Mouse (Mus musculus) megakaryocyte, embryonic 14.5 days (primary cell): ENCODE measurements at regions not wholly inside any gene's neighbourhood (a gene's known extent, or its start where the extent isn't known, plus 50 kb on each side); places are given as distances from the start of the nearest gene placed in this dataset.

ENCODE experiments used
- H3K27me3 ChIP-seq: replicated peaks from 2 replicates; pipeline ENCODE3; 2012; ENCODE audit warnings: inconsistent platforms
- H3K36me3 ChIP-seq: replicated peaks from 2 replicates; pipeline ENCODE3; 2012; ENCODE audit warnings: low read length, inconsistent platforms, mixed read lengths
- H3K4me1 ChIP-seq: 2 replicates; pipeline ENCODE4 v1.6.1; 2012; ENCODE audit warnings: inconsistent platforms
- H3K4me3 ChIP-seq: replicated peaks from 2 replicates; pipeline ENCODE3; 2012; ENCODE audit warnings: moderate library complexity, mild to moderate bottlenecking, inconsistent platforms
- H3K9me3 ChIP-seq: 2 replicates; pipeline ENCODE4 v1.6.1; 2012; ENCODE audit warnings: inconsistent platforms
- FLI1 ChIP-seq: IDR thresholded peaks from 2 replicates; pipeline ENCODE4 v1.6.1; 2012; ENCODE audit warnings: low read length, inconsistent platforms, mixed read lengths
- GATA1 ChIP-seq: IDR thresholded peaks from 3 replicates; pipeline ENCODE4 v1.6.1; 2012; ENCODE audit warnings: mixed read lengths, low read length, inconsistent platforms, borderline replicate concordance

DNA sequence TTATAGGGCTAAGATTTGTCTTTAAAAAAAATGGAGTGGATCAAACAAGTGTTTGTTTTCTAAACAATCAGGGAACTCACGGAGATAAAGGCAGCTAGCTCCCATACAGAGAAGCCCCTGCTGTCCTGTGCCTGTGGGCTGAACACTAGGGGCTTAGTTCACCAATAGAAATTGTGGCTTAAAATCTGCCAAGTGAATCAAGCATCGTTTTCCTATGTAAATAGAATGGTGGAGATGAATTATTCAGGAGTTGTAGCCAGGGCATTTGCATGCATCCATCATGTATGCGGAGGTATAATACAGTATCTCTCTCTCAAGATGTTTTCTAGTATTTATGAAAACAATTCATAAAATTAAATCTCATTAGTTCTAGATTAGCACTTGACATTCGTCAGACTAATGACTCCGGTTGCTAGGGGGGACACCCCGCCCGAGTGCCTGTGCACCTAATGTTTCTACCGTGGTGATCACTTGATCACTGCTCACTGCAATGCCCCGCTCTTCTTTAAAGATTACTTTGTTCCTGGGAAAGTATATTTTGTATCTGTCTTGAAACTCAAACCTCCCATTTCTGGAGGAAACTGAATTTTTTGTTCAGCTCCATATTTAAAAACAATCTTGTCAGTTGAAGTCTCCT, 469.1 kb downstream of the Glrx3 start:
- Histone ChIP-seq H3K27me3 (no peaks in the 10 kb centered on the region), H3K36me3 (no peaks in the 10 kb centered on the region)
- no peak for TF ChIP-seq FLI1
- TF ChIP-seq GATA1 = no peak

DNA sequence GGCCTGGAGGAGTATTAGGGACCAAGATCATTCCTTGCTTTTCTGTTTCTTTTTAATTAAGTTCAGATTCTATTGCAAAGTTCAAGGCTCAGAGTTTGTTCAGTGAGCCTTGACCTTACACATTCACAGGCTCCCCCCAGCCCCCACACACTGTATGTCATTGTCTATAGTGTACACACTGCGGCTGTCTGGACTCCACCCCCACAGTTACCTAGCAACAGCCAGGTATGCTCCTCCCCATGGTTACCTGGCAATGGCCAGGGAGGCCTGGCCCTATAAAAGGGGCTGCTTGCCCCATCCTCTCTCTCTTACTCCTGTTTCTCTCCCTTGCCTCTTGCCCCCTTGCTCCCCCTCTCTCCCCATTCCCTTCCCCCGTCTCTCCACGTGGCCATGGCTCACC, 472.0 kb downstream of the Glrx3 start:
- H3K4me1 ChIP-seq = no peaks in the 10 kb centered on the region
- H3K27me3 ChIP-seq = no peaks in the 10 kb centered on the region
- no peaks in the 10 kb centered on the region for H3K36me3 ChIP-seq
- no peak overlapping the region for H3K4me3 ChIP-seq
- TF ChIP-seq FLI1 (no peak), GATA1 (no peak)
- H3K9me3 ChIP-seq = no peaks in the 10 kb centered on the region

More for the DNA sequence above, 469.1 kb downstream of the Glrx3 start:
- H3K4me1 ChIP-seq = no peaks in the 10 kb centered on the region
- H3K4me3 ChIP-seq = no peak overlapping the region
- H3K9me3 ChIP-seq = no peaks in the 10 kb centered on the region

DNA sequence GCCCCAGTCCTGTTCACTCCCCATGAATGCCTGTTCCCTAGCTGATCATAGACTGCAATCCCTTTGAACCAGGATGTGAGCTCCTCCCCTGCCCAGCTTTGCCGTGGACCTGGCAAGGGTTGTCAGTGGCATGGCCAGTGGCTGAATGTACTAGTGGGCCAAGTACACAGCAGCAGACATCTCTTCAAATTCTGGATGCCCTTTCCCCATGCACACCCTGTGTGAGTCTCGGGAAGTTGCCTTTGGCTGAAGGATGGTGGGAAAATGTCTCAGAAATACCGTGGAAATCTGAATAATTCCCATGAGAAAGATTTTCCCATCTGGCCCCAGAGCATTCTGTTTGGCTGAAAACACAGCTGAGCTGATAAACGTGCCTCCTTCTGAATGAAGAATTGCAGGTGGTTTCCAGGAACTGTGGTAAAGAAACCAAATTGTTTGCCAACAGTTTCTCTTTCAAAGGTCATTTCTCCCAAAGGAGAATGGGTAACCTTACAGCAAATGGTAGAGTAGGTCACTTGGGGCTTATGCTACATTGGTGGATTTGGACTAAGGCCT, 476.2 kb downstream of the Glrx3 start:
- Histone ChIP-seq H3K4me3 (no peak overlapping the region), H3K4me1 (no peaks in the 10 kb centered on the region), H3K36me3 (no peaks in the 10 kb centered on the region), H3K9me3 (no peaks in the 10 kb centered on the region), H3K27me3 (no peaks in the 10 kb centered on the region)
- TF ChIP-seq GATA1 (no peak), FLI1 (no peak)

DNA sequence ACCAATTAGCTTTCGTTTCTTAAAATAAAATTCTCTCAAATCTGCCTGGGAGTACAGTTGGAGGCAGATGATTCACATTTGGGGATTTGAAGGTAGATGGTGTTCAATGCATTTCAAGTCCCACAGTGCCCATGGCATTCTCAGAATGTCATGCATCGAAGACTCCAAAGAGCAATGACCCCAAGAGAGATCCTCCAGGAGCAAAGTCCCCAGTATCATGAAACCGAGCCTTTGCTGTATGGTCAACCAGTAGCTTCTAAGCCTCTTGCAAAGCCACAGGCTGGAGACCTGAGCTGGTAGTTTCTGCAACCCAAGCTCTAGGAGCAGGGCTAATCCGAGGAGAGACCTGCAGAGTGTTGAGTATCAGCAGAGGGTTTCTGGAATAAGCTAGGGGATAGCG, 477.1 kb downstream of the Glrx3 start:
- Histone ChIP-seq H3K4me3 (no peak overlapping the region), H3K9me3 (no peaks in the 10 kb centered on the region), H3K27me3 (no peaks in the 10 kb centered on the region), H3K36me3 (no peaks in the 10 kb centered on the region), H3K4me1 (no peaks in the 10 kb centered on the region)
- TF ChIP-seq GATA1 = no peak
- no peak for TF ChIP-seq FLI1

DNA sequence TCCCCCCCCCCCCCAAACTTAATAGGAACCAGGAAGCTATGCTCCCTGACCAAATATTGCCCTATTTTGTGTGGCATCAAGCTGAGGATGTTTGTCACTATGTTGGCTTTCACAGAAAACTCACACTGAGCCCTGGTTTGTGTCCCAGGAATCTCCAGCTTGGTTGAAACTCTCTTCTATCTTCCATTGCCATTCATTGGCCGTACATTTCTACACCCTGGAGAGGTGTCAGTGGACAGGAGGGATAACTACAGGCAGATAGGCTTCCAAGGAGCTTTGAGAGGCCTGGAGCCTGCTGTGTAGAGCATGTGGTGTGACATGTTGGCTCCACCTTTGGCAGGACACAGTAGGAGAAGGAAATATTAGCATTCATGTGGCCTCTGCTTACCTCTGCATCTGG, 478.9 kb downstream of the Glrx3 start:
- Histone ChIP-seq H3K36me3 (no peaks in the 10 kb centered on the region), H3K4me3 (no peak overlapping the region), H3K27me3 (no peaks in the 10 kb centered on the region), H3K9me3 (no peaks in the 10 kb centered on the region), H3K4me1 (no peaks in the 10 kb centered on the region)
- TF ChIP-seq GATA1 = no peak

DNA sequence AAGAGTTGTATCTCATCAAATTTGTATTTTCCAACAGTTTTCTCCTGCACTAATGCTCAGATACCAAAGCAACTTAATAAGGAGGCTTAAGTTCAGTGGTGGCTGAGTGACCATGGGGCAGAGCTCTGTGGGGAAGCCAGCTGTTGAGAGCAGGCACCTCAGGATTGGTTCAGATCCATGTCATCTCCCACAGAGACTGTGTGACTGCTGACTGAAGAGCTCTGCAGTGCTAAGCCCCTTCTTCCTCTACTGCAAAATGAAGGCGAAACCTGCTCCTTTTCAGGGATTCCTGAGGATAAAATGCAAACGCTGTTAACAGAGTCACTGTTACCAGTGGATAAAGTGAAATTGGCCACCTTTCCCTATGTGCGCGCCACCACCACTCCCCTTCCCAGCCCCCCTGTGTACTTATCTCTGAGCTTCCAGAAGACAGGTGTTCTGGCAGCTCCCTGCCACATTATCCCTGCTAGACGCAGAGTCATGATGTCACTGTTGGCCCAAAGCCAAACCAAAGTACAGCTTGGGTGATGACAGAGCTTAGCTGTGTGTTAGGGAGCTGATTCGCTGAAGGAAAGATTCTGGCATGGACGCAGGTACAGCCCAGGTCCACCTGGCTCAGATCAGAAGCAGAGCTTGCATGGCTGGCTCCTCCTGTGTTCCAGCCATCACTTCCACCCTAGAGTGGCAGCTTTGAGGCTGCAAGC, 472.9 kb downstream of the Tcerg1l start:
- no peaks in the 10 kb centered on the region for H3K36me3 ChIP-seq
- no peaks in the 10 kb centered on the region for H3K27me3 ChIP-seq
- no peak overlapping the region for H3K4me3 ChIP-seq
- peaks cover 5% of the 10 kb centered on the region; the same call in 1 of the 2 replicates for H3K9me3 ChIP-seq
- H3K4me1 ChIP-seq = no peaks in the 10 kb centered on the region
- TF ChIP-seq GATA1 = no peak
- no peak for TF ChIP-seq FLI1

DNA sequence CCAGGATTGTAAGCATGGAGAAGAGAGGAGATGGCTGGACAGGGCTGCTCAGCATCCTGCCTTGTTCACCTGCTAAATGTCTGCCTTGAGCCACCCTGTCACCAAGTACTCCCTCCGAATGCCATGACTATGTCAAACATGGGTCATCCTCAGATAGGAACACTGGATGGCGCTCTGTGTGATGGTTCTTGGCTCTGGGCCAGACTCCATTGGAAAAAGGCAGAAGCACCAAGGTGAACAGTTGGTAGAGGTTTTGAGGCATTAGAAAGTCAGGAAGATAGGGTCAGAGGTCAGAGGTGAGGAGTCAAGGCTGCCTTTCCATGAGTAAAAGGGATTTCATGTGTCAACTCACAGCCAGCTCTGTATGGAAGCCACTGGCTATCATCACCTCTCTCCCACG, 471.9 kb downstream of the Tcerg1l start:
- peaks cover 5% of the 10 kb centered on the region; the same call in 1 of the 2 replicates for H3K9me3 ChIP-seq
- H3K27me3 ChIP-seq = no peaks in the 10 kb centered on the region
- no peak overlapping the region for H3K4me3 ChIP-seq
- H3K36me3 ChIP-seq = no peaks in the 10 kb centered on the region
- TF ChIP-seq GATA1 = no peak
- no peak for TF ChIP-seq FLI1
- no peaks in the 10 kb centered on the region for H3K4me1 ChIP-seq

DNA sequence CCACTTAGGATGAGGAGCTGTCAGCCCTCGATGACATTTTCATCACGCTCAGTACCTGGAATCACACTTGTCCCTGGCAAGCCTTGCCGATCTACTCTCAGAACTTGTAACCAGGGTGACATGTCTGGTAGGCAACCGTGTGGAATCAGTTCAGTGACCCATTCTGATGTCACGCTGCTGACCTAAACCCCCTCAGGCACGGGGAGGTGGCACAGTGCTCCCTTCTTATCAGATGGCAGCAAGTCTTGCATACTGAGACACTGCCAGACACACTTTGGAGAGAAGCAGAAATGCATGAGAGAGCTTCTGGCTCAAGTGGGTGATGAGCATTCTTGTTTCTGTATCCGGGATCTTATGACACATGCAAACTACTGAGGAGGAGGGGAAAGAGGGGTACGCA, 470.2 kb downstream of the Tcerg1l start:
- no peaks in the 10 kb centered on the region for H3K36me3 ChIP-seq
- H3K4me3 ChIP-seq = no peak overlapping the region
- peaks cover 5% of the 10 kb centered on the region; the same call in 1 of the 2 replicates for H3K9me3 ChIP-seq
- H3K27me3 ChIP-seq = no peaks in the 10 kb centered on the region
- TF ChIP-seq FLI1 (no peak), GATA1 (no peak)
- H3K4me1 ChIP-seq = no peaks in the 10 kb centered on the region

DNA sequence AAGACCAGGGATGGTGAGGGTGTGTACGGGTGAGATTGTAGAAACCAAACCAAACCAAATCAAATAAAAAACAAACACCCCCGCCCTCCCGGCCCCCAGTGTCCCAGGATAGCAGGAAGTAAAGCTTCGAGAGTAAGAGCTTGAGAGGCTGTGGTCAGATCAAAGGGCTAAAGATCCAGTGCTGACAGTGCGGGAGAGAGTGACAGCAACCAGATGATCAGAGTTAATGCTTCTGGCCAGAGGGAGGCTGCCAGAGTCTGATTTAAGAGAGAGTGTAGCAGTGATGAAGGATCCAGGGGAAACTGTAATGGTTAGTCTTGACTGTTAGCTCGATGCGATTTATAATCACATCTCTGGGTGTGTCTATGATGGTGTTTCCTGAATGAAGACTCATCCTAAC, 467.3 kb downstream of the Tcerg1l start:
- H3K36me3 ChIP-seq = no peaks in the 10 kb centered on the region
- no peaks in the 10 kb centered on the region for H3K4me1 ChIP-seq
- TF ChIP-seq FLI1 (no peak), GATA1 (no peak)
- no peaks in the 10 kb centered on the region for H3K27me3 ChIP-seq
- H3K4me3 ChIP-seq = no peak overlapping the region
- peaks cover 5% of the 10 kb centered on the region; the same call in 1 of the 2 replicates for H3K9me3 ChIP-seq

DNA sequence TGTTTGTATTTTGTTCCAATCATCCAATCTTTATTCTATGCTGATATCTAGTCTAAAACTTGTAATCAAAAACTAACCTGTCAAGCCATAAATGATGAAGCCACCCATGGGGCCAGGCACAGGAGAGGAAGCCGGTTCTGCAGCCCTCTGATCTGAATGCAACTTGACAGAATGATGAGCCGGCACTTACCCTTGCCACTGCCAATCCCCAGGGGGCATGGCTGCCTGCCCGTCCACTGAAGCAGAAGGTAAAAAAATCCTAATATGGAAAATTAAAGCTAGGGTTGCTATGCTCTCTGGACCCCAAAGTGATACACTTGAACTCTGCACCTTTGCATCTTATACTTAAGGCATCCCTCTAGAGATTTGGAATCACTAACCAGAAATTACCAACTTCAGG, 461.6 kb downstream of the Tcerg1l start:
- TF ChIP-seq GATA1 (no peak), FLI1 (no peak)
- H3K27me3 ChIP-seq = no peaks in the 10 kb centered on the region
- H3K9me3 ChIP-seq = no peaks in the 10 kb centered on the region
- H3K36me3 ChIP-seq = no peaks in the 10 kb centered on the region
- H3K4me3 ChIP-seq = no peak overlapping the region
- H3K4me1 ChIP-seq = no peaks in the 10 kb centered on the region

DNA sequence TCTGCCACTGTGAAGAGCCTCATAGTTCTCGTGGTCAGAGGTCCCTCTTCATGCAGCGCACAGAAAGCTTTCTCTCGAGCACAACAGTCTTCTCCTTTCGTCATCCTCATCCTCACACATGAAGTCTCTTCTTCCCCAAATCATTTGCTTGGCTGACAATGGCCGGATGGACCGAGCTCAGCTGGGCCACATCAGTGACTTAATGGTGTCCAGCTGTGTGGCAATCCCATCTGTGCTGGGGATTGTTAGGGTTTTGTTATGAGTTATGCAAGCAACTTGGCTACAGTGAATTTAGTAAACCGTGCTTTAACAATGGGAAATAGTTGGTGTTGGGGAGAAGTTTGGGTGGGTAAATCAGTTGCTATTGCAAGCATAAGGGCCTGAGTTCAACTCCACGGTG, 458.4 kb downstream of the Tcerg1l start:
- H3K4me3 ChIP-seq = no peak overlapping the region
- H3K4me1 ChIP-seq = no peaks in the 10 kb centered on the region
- 0 out of 2 replicates have a peak, but pooled peaks cover 9% of the 10 kb centered on the region for H3K9me3 ChIP-seq
- no peaks in the 10 kb centered on the region for H3K36me3 ChIP-seq
- no peaks in the 10 kb centered on the region for H3K27me3 ChIP-seq
- TF ChIP-seq FLI1 (no peak), GATA1 (no peak)
